In the genomic region with DNA sequence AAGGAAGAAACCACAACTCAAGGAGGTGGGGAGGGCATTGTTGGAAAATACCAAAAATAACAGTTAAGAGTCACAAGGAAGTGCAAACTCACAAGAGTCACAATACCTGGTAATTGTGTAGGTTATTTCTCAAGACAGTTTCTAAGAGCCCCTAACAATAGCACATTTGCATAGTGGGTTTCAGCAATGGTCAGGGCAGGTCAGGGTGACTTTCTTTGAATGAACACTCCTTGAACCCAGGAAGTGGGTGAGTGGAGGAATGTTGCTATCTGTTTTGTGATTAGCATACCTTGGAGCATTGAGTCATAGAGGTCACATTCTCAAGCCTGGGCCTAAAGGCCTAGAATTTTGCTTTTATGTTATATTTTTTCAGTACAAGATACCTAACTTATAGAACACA, we compare ENCODE assay signal across 11 mouse cellular contexts. TPM values are rescaled to one million over a fixed set of nuclear protein-coding genes. Genes with fewer than 3 reads are reported as not detected.
"Had no signal": no experiment of that assay in that cellular context is flagged by ENCODE, and none has a peak within 500 bp of the region (broad histone marks: within the 10 kb centered on the region; RNA-seq: fewer than 3 reads in every experiment).

No protein-coding gene starts in this region.

RNA-seq across cellular contexts. Expression of a gene that starts 14.4 kb away (rescaled TPM):
- total RNA-seq: neutrophil, adult 5-6 weeks had no signal
- polyA plus RNA-seq: neural tube, embryonic 13.5 days; neural tube, embryonic 14.5 days; small intestine, adult 2 months; spleen, adult 2 months; stomach, embryonic 14.5 days; stomach, embryonic 16.5 days; stomach, postnatal 0 days; thymus, adult 2 months; thymus, postnatal 0 days; urinary bladder, adult 2 months had no signal
